Mouse (Mus musculus) liver, adult 2 months (tissue): ENCODE results near the gene Fbxo42. TPM values are rescaled to one million over a fixed set of nuclear protein-coding genes. Genes with fewer than 3 reads are reported as not detected.

Experiments
- DNase-seq: peaks from one replicate; pipeline ENCODE4 v3.0.0-alpha.2; 2011; ENCODE audit warnings: low read depth, low spot score; ENCODE audit errors: extremely low read depth
- H3K27ac ChIP-seq: fragments of 200-500 bp; replicated peaks from 2 replicates; pipeline ENCODE4 v1.5.1; 2012; ENCODE audit warnings: low read depth, mild to moderate bottlenecking, control low read depth, inconsistent platforms, low read length; ENCODE audit not compliant: insufficient read depth
- H3K27me3 ChIP-seq: fragments of 200-500 bp; 2 replicates; pipeline ENCODE4 v1.6.1; 2012; ENCODE audit warnings: mild to moderate bottlenecking, moderate library complexity, low read length, inconsistent platforms; ENCODE audit not compliant: control insufficient read depth, insufficient read depth
- H3K36me3 ChIP-seq: fragments of 200-500 bp; 2 replicates; pipeline ENCODE4 v1.6.1; 2012; ENCODE audit warnings: low read length, inconsistent platforms; ENCODE audit not compliant: control insufficient read depth, insufficient read depth
- H3K4me1 ChIP-seq: fragments of 200-500 bp; 2 replicates; pipeline ENCODE4 v1.6.1; 2011; ENCODE audit warnings: low read length; ENCODE audit not compliant: control insufficient read depth, insufficient read depth
- H3K4me3 ChIP-seq: fragments of 200-500 bp; 2 replicates; pipeline ENCODE4 v1.5.1; 2011; ENCODE audit warnings: low read depth, mild to moderate bottlenecking, control low read depth, low read length, moderate library complexity; ENCODE audit not compliant: insufficient read depth
- H3K79me2 ChIP-seq: fragments of 200-500 bp; 2 replicates; pipeline ENCODE4 v1.6.1; 2012; ENCODE audit warnings: inconsistent platforms, mild to moderate bottlenecking, low read length, moderate library complexity; ENCODE audit not compliant: control insufficient read depth, insufficient read depth
- H3K9ac ChIP-seq: fragments of 200-500 bp; 2 replicates; pipeline ENCODE4 v1.6.1; 2012; ENCODE audit warnings: low read depth, mild to moderate bottlenecking, control low read depth, inconsistent platforms, low read length
- CTCF ChIP-seq: fragments of 200-500 bp; IDR thresholded peaks from 2 replicates; pipeline ENCODE4 v1.5.1; 2011; ENCODE audit warnings: low read depth, low read length, control low read depth
- POLR2A ChIP-seq: fragments of 200-500 bp; IDR thresholded peaks from 2 replicates; pipeline ENCODE4 v1.6.1; 2011; ENCODE audit warnings: low read length, control low read depth; ENCODE audit not compliant: insufficient read depth; ENCODE audit errors: extremely low read depth
- WGBS: fragments of 180-500 bp; shearing (Covaris S2); methylation state at CpG from one replicate; pipeline ENCODE4 v1.1.7; 2018; 5-methylcytosine and 5-hydroxymethylcytosine counted together
- polyA plus RNA-seq: library from polyadenylated mRNA; depleted of rRNA; stranded (reverse); fragments of >200 nt; gene quantifications from 2 replicates; pipeline ENCODE4 v1.2.3, GENCODE M21; 2012
- total RNA-seq: library from RNA; depleted of rRNA; stranded (reverse); fragments of >200 nt; gene quantifications from 2 replicates; pipeline ENCODE4 v1.2.3, GENCODE M21; 2014

Gene Fbxo42
- total and polyA plus RNA-seq, 2 experiments = 2.0 to 6.3 TPM

DNA sequence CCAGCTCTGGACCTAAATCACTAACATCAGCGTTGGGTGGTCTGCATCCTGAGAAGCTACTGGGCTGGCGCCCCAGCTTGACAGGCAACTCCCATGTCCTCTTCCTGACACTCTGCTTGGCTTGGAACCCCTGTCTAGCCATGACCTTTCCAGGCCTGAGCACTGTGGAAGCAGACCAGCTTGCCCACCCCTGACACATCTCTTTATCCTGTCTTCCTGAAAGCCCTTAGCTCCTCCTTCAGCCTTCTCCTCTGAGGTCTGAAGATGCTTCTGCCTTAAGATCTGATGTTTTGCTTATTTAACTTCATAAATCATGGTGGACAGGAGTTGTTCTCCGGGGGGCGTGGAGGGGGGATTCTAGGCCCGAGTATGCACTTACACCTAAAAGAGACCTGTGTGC is 95.9 kb downstream of the Fbxo42 start:
- Histone ChIP-seq H3K9ac (no peak overlapping the region), H3K36me3 (peaks cover 4% of the 10 kb centered on the region; the same call in 1 of the 2 replicates), H3K27me3 (no peaks in the 10 kb centered on the region), H3K27ac (no peak overlapping the region), H3K79me2 (peaks cover 10% of the 10 kb centered on the region; the same call in 1 of the 2 replicates), H3K4me3 (no peak overlapping the region), H3K4me1 (peaks cover 35% of the 10 kb centered on the region)
- TF ChIP-seq POLR2A (no peak), CTCF (no peak)
- no peak for DNase-seq
- 72% methylated on average over 5 of the region's 5 CpGs for WGBS

GRCm38 (mm10) chr4:141244401-141244800 is 96.7 kb downstream of the Fbxo42 start:
- H3K4me3 ChIP-seq = no peak overlapping the region
- H3K4me1 ChIP-seq = peaks cover 34% of the 10 kb centered on the region
- 14% methylated on average over 5 of the region's 5 CpGs for WGBS
- H3K79me2 ChIP-seq = peaks cover 10% of the 10 kb centered on the region; the same call in 1 of the 2 replicates
- H3K27me3 ChIP-seq = no peaks in the 10 kb centered on the region
- TF ChIP-seq CTCF (no peak), POLR2A (no peak)
- H3K9ac ChIP-seq = no peak overlapping the region
- DNase-seq = peak; percentile 86
- peak overlapping the region; percentile 41 for H3K27ac ChIP-seq
- peaks cover 6% of the 10 kb centered on the region; the same call in 1 of the 2 replicates for H3K36me3 ChIP-seq

DNA sequence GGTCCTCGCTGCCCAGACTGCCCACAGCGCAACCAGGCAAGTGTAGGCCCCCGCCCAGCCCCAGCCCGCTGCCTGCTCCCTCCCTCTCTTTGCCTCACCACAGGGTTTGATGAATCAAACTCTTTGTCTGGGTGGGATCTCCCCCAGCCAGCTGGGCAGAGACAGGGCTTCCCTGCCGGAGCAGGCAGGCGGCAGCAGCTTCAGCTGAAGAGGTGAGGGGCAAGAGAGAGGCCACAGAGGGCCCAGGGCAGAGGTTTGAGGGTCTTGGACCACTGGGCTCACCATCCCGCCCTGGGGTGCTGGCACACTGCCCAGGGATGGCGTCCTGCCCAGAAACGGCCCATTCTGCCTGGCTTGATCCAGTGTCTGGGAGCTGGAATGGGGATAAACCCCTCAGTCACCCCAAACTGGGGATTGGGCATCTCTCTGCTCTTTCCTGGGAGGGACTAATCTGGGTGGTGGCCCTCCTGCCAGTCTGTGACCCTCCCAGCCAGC is 97.3 kb downstream of the Fbxo42 start:
- Histone ChIP-seq H3K9ac (peak overlapping the region; percentile 4; the same call in 1 of the 2 replicates), H3K4me1 (peaks cover 34% of the 10 kb centered on the region), H3K27ac (peak overlapping the region; percentile 41; the same call in 1 of the 2 replicates), H3K27me3 (no peaks in the 10 kb centered on the region), H3K36me3 (peaks cover 6% of the 10 kb centered on the region; the same call in 1 of the 2 replicates), H3K79me2 (peaks cover 10% of the 10 kb centered on the region; the same call in 1 of the 2 replicates), H3K4me3 (no peak overlapping the region)
- WGBS = 51% methylated on average over 9 of the region's 9 CpGs
- no peak for DNase-seq
- TF ChIP-seq POLR2A (no peak), CTCF (no peak)

GRCm38 (mm10) chr4:141246089-141246997 is 98.6 kb downstream of the Fbxo42 start:
- peaks cover 7% of the 10 kb centered on the region; the same call in 1 of the 2 replicates for H3K79me2 ChIP-seq
- no peak overlapping the region for H3K9ac ChIP-seq
- TF ChIP-seq CTCF = no peak
- TF ChIP-seq POLR2A = no peak
- no peaks in the 10 kb centered on the region for H3K27me3 ChIP-seq
- 73% methylated on average over 24 of the region's 24 CpGs for WGBS
- H3K4me3 ChIP-seq = no peak overlapping the region
- H3K4me1 ChIP-seq = peaks cover 30% of the 10 kb centered on the region
- no peak for DNase-seq
- peaks cover 6% of the 10 kb centered on the region; the same call in 1 of the 2 replicates for H3K36me3 ChIP-seq
- H3K27ac ChIP-seq = no peak overlapping the region

- Histone ChIP-seq H3K79me2 (peaks cover 7% of the 10 kb centered on the region; the same call in 1 of the 2 replicates), H3K27me3 (no peaks in the 10 kb centered on the region), H3K4me1 (peaks cover 25% of the 10 kb centered on the region), H3K36me3 (peaks cover 9% of the 10 kb centered on the region; the same call in 1 of the 2 replicates), H3K27ac (no peak overlapping the region), H3K9ac (no peak overlapping the region), H3K4me3 (no peak overlapping the region)
- no peak for DNase-seq
- 82% methylated on average over 17 of the region's 17 CpGs for WGBS
- TF ChIP-seq CTCF = no peak
- TF ChIP-seq POLR2A = no peak
Measured at GRCm38 (mm10) chr4:141246998-141247350, 99.3 kb downstream of the Fbxo42 start.
